Mouse (Mus musculus) bone marrow, adult 2 months (tissue): ENCODE measurements around the gene Slc44a5. TPM values are rescaled to one million over a fixed set of nuclear protein-coding genes. Genes with fewer than 3 reads are reported as not detected.

Experiments
- H3K27ac ChIP-seq: fragments of 200-500 bp; 2 replicates; pipeline ENCODE4 v1.5.1; 2012; ENCODE audit warnings: low read depth, mild to moderate bottlenecking, control low read depth, inconsistent platforms, low read length; ENCODE audit not compliant: control insufficient read depth, poor library complexity, insufficient read depth
- H3K4me1 ChIP-seq: fragments of 200-500 bp; 2 replicates; pipeline ENCODE4 v1.6.1; 2011; ENCODE audit warnings: low read length; ENCODE audit not compliant: control insufficient read depth, insufficient read depth
- H3K4me3 ChIP-seq: fragments of 200-500 bp; replicated peaks from 2 replicates; pipeline ENCODE3; 2011; ENCODE audit warnings: mild to moderate bottlenecking, low read depth, low read length, control low read depth; ENCODE audit not compliant: control insufficient read depth
- CTCF ChIP-seq: fragments of 200-500 bp; IDR thresholded peaks from 2 replicates; pipeline ENCODE4 v1.5.1; 2011; ENCODE audit warnings: low read length, control low read depth; ENCODE audit not compliant: control insufficient read depth, insufficient read depth
- POLR2A ChIP-seq: fragments of 200-500 bp; IDR thresholded peaks from 2 replicates; pipeline ENCODE4 v1.6.1; 2011; ENCODE audit warnings: low read depth, mild to moderate bottlenecking, control low read depth, low read length, borderline replicate concordance; ENCODE audit not compliant: control insufficient read depth
- WGBS: fragments of 180-500 bp; shearing (Covaris S2); methylation state at CpG from one replicate; pipeline ENCODE4 v1.1.7; 2018; 5-methylcytosine and 5-hydroxymethylcytosine counted together
- polyA plus RNA-seq: library from polyadenylated mRNA; stranded (reverse); fragments of >200 nt; gene quantifications from 2 replicates; pipeline ENCODE4 v1.2.4, GENCODE M21; 2011; ENCODE audit warnings: low replicate concordance; ENCODE audit not compliant: missing spikeins, insufficient read depth, insufficient read length

The Slc44a5 gene
- polyA plus RNA-seq, 1 experiment, result not detected

DNA sequence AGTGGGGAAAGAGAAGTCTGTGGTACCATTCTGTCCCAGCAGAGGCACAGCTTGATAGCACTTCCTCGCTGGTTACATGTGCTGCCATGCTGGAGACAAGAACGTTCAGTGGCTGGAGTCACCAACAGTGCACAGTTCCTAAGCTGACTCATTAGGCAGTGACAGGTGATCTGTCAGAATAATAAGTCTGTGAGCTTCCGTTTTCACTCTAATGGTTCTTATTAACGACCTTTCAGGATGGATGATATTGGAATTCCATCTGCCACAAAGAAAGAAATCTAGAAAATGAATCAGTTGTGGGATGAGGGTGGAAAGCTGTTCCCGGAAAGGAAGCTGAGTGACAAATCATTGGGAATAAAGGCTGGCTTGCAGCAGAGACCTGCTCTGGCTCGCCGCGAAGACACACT is 227.2 kb downstream of the Slc44a5 start:
- no peak overlapping the region for H3K4me3 ChIP-seq
- no peaks in the 10 kb centered on the region; the same call in 1 of the 2 replicates for H3K4me1 ChIP-seq
- TF ChIP-seq CTCF, result no peak
- no peak for TF ChIP-seq POLR2A
- WGBS, result 58% methylated on average over 8 of the region's 8 CpGs
- no peak overlapping the region for H3K27ac ChIP-seq

GRCm38 (mm10) chr3:154201796-154202195 is 228.6 kb downstream of the Slc44a5 start:
- 80% methylated on average over 12 of the region's 12 CpGs for WGBS
- H3K4me1 ChIP-seq, result no peaks in the 10 kb centered on the region; the same call in 1 of the 2 replicates
- no peak overlapping the region for H3K27ac ChIP-seq
- H3K4me3 ChIP-seq, result no peak overlapping the region
- TF ChIP-seq CTCF (no peak), POLR2A (no peak)

DNA sequence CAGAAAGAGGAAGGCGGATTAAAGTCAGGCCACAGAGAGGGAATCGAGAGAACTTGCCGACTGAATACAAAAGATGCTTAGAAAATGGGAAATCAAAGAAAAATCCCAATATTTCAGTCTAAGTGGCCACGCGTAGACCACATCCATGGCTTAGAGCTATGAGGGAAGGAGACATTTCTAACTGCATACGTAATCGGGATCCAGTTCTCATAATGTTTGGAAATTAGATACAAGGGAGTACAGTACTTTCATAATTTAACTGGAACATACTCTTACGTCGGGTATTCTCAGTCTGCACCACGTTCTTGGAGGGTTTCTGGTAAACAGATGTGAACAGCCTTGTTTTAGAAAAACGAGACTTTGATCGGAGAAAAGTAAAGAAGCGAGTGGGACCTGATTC is 229.1 kb downstream of the Slc44a5 start:
- TF ChIP-seq CTCF (no peak), POLR2A (no peak)
- no peak overlapping the region for H3K27ac ChIP-seq
- WGBS, result 85% methylated on average over 13 of the region's 13 CpGs
- H3K4me3 ChIP-seq, result no peak overlapping the region
- no peaks in the 10 kb centered on the region; the same call in 1 of the 2 replicates for H3K4me1 ChIP-seq

GRCm38 (mm10) chr3:154208479-154208878 is 235.2 kb downstream of the Slc44a5 start:
- Histone ChIP-seq H3K4me3 (no peak overlapping the region), H3K27ac (no peak overlapping the region), H3K4me1 (no peaks in the 10 kb centered on the region)
- TF ChIP-seq POLR2A (no peak), CTCF (no peak)
- 80% methylated on average over 2 of the region's 2 CpGs for WGBS

GRCm38 (mm10) chr3:154209201-154209754 is 236.0 kb downstream of the Slc44a5 start:
- WGBS, result 61% methylated on average over 4 of the region's 4 CpGs
- TF ChIP-seq CTCF, result no peak
- no peak for TF ChIP-seq POLR2A
- Histone ChIP-seq H3K4me1 (no peaks in the 10 kb centered on the region), H3K4me3 (no peak overlapping the region), H3K27ac (no peak overlapping the region)

DNA sequence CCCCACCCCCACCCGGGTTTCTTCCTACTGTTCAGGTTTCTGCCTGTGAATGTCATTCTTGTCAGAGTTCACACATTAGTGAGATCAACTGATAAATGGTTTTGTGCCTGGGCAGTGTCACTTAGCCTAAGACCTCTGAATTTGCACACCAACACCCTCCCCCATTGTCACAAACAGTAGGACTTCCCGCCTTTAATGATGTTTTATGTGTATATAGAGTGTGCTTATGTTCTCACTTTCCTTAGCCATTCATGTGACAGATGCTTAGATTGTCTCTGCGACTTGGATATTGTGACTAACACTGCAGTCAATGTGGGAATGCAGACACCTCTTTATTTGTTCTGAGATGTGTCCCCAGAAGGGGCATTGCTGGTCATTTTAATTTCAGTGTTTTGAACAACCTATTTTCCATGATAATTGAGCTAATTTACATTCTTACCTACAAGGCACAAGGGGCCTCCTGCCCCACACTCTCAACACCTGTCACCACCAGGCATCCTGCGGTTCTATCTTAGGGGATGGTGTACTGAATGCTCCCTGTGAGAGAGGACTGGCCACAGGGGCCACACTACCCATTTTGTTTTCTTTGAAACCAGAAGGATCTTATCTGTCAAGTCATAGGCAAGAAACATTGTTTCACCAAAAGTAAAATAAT is 236.7 kb downstream of the Slc44a5 start:
- WGBS, result 42% methylated on average over 4 of the region's 4 CpGs
- TF ChIP-seq POLR2A (no peak), CTCF (no peak)
- Histone ChIP-seq H3K4me1 (no peaks in the 10 kb centered on the region), H3K4me3 (no peak overlapping the region), H3K27ac (no peak overlapping the region)

GRCm38 (mm10) chr3:154210431-154211055 is 237.3 kb downstream of the Slc44a5 start:
- Histone ChIP-seq H3K4me1 (no peaks in the 10 kb centered on the region), H3K4me3 (no peak overlapping the region), H3K27ac (no peak overlapping the region)
- 68% methylated on average over 10 of the region's 10 CpGs for WGBS
- TF ChIP-seq POLR2A, result no peak
- TF ChIP-seq CTCF, result no peak

- no peaks in the 10 kb centered on the region for H3K4me1 ChIP-seq
- H3K4me3 ChIP-seq, result no peak overlapping the region
- TF ChIP-seq POLR2A (no peak), CTCF (no peak)
- no peak overlapping the region for H3K27ac ChIP-seq
- WGBS, result 67% methylated on average over 2 of the region's 2 CpGs
Observed at GRCm38 (mm10) chr3:154212551-154212950, 239.3 kb downstream of the Slc44a5 start.
